Mouse (Mus musculus): ENCODE results near the gene Fsd2.

GRCm38 (mm10) chr7:81569851-81570250 lies 3.1 kb upstream of the Fsd2 start:
- TF ChIP-seq POLR2A (IDR thresholded peaks at IDR 0.05; ENCODE audit: borderline replicate concordance, extremely low read depth, low read depth, low read length) (no peak), CTCF (IDR thresholded peaks at IDR 0.05; ENCODE audit: insufficient read depth, low read length) (no peak)

All from lung, adult 2 months (tissue).